Mouse (Mus musculus) MN1 (cell line): ENCODE measurements around the gene Ino80b.

Experiments
- DNase-seq: peaks from one replicate; pipeline ENCODE4 v3.0.0-alpha.2; 2016; ENCODE audit warnings: low spot score

Gene Ino80b

DNA sequence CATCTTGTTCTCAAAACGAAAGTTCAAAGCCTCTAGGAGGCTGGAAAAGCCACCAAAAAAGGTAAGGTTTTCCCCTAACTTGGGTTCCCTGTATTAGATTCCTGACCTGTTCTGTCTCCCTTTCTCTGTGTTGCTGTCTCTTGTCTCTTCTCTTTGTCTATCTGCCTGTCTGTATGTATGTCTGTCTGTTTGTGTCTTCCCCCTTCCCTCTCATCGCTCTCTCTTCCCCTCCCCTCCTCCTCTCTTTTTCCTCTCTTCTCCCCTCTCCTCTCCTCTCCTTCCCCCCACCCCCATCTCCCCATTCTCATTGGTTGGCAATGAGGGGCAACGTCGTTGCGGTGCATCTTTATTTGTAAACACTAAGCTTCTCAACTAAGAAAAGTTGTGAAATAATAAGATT lies at the start of gene Ino80b:
Ino80b (minus strand) TSS at position 101 of the 400 bp plus-strand sequence.
- DNase-seq = no peak

GRCm38 (mm10) chr6:83172240-83172920 lies 47.1 kb upstream of the Ino80b start:
- no peak for DNase-seq

DNA sequence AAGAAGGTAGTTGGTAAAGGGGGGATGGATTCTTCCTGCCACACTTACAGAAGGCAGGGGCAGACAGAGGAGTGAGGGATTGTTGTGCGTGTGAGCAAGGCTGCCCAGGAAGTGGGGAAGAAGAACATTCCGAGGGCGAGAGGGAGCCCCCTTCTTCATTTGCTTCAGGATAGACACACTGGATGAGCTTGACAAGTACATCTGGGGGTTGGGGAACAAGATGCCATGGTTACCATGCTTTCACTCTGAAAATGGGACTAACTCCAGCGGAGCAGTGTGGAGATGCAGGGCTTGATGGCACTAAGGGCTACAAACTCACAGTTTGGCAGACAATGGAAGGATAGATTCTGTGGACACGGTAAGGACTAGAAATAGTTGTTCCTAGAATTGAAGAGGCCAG lies 45.8 kb upstream of the Ino80b start:
- no peak for DNase-seq

GRCm38 (mm10) chr6:83169872-83170271 lies 44.6 kb upstream of the Ino80b start:
- no peak for DNase-seq

GRCm38 (mm10) chr6:83166243-83166630 lies 41.0 kb upstream of the Ino80b start:
- peak; percentile 60 for DNase-seq

DNA sequence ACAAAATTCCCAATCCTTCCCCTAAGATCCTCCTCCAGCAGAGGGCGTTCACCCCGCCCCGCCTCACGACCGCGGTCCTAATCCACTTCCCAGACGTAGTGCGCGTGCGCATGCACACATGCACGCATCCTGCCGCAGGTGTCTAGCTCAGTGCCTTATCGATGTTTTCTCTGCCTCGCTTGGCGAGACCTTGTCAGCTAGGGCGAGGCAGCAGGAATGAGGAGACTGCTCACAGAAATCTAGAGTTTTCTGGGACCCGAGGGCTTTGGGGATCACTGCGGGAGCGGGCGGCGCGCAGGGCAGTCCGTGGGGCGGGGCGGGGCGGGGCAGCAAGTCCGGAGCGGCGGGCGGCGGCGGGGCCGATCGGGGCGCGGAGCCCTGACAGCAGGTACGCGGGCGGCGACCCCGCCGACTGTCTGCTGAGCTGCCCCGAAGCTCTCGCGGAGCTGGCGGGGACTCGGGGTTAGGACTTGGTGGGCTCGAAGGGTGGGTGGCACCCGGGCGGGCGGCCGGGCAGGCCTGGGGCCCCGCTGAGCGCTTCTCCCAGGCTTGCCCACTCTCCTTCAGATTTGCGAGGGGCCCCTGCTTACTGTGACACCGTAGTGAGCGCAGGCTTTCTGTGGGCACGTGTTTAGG lies 40.5 kb upstream of the Ino80b start, which contains the start of gene Dctn1:
Dctn1 (plus strand) TSS at position 314 of the 636 bp plus-strand sequence.
- DNase-seq = peak; percentile 94

GRCm38 (mm10) chr6:83165026-83165606 lies 39.9 kb upstream of the Ino80b start:
- no peak for DNase-seq

- peak; percentile 74 for DNase-seq
Measured at GRCm38 (mm10) chr6:83162701-83163100, 37.5 kb upstream of the Ino80b start.

DNA sequence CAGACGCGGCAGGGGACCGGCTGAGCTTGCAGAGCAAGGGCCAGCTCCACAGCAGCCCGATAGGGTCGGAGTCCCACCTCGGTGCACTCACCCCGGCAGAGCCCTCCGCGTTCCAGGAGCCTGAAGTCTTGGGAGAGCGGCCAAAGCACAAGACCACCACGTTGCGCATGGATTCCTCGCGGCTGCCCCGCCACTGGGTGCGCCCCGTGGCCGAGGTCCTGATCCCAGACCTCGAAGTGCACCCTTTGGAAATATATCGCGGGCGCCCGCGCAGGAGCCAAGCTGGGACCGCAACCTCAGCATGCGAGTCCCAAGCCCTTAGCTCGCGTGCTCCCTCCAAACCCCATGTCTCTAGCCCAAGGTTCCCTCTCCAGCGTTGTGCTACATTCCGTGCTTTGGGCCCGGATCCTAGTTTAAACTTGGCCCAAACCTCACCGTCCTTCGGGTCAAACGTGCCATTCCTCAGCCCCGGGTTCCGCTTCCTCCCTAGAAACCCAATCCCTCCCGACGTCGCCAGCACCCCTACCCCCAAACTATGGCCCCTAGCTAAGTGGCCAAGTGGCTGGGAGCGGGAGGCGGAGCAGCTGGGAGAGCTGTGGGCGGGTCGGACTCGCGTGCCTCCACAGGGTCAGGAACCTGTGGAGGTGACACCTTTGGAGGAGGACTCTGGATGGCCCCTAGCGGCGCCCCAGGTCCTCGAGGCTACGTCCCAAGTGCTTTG lies 36.9 kb upstream of the Ino80b start:
- DNase-seq = no peak

GRCm38 (mm10) chr6:83161442-83161841 lies 36.2 kb upstream of the Ino80b start:
- DNase-seq = no peak

DNA sequence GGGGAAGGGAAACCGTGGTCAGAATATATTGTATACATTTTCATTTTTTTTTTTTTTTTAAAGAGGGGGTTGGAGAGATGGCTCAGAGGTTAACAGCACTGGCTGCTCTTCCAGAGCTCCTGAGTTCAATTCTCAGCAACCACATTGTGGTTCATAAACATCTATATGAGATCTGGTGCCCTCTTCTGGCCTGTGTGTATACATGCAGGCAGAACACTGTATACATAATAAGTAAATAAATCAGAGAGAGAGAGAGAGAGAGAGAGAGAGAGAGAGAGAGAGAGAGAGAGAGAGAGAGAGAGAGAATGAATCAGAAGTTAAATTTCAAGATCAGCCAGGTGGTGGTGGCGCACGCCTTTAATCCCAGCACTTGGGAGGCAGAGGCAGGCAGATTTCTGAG lies 34.2 kb upstream of the Ino80b start:
- peak; percentile 83 for DNase-seq

GRCm38 (mm10) chr6:83156259-83156684 lies 31.0 kb upstream of the Ino80b start, which contains the start of the genes Wdr54 and 1700003E16Rik:
Gene Wdr54 (minus strand): TSS chr6:83156397.
Gene 1700003E16Rik (plus strand): TSS chr6:83156404.
- DNase-seq = peak; percentile 86

- DNase-seq = peak; percentile 57
Measured at GRCm38 (mm10) chr6:83155552-83156238, 30.5 kb upstream of the Ino80b start.

DNA sequence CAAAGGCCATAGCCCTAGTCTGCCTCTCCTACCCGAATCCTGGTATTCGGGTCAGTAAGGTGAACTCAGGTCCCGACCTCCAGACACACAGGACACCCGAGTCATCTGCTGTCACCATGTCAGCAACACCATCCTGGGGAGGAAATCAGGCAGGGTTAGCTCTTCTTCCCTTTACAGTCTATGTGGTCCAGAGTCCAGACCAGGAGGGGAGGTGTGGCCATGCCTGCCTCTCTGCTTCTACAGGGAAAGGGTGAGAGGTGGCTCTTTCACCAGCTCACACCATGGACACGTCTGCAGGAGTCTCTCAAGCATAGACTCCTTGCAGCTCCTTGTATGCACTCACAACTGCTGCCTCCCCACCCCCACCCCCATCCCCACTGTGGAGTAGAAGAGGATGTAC lies 28.3 kb upstream of the Ino80b start:
- no peak for DNase-seq

DNA sequence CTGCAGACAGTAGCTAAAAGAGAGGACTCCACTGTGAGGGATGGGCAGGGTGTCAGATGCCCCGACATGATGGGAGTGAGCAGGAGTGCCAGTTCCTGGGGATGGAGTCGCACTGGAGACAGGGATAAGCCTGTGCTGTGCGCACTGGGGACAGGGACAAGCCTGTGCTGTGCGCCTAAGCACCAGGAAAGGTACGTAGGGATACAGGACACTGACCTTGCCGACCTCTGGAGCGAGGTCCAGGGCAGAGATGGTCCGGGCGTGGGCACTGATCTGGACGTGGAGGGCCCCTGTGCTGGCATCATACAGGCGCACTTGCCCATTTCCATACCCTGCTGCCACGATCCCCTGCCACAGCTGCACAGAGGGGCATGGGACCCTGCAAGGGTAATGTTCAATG lies 27.8 kb upstream of the Ino80b start:
- no peak for DNase-seq

- DNase-seq = no peak
Measured at GRCm38 (mm10) chr6:83151721-83152120, 26.5 kb upstream of the Ino80b start.

DNA sequence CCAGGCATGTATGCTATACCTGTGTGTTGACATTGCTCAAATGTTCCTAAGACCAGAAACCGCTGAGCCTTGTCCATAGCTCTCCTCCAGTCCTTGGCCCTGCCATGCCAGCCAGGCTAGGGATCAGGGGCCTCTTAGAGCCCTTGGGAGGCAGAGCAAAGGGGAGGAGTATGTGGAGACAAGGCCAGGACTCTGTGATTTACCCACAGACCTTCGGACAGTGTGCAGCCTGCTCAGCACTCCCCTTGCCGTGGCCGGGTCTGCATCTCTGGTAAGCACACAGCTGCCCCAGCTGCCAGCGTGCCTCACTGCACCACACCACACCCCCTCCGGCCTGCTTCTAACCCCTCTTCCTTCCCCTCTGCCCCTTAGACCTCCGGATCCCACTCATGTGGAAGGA lies 22.0 kb upstream of the Ino80b start:
- DNase-seq = no peak

GRCm38 (mm10) chr6:83145805-83146204 lies 20.6 kb upstream of the Ino80b start:
- no peak for DNase-seq

DNA sequence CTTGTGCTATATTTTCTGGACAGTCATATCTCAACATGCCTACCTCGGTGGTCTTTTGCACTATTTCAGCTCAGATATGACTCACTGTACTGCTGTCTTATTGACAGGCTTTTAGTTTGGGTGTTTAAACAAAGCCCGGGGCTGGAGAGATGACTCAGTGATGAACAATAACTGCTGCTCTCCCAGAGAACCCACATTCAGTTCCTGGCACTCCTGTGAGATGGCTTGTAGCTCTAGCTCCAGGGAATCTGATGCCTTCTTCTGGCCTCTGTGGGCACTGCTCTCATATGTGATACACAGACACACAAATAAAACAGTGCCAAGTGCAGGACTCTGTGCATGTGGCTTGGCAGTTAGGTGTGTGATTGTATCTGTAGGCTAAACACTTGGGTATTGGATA lies 20.0 kb upstream of the Ino80b start:
- peak; percentile 32 for DNase-seq

DNA sequence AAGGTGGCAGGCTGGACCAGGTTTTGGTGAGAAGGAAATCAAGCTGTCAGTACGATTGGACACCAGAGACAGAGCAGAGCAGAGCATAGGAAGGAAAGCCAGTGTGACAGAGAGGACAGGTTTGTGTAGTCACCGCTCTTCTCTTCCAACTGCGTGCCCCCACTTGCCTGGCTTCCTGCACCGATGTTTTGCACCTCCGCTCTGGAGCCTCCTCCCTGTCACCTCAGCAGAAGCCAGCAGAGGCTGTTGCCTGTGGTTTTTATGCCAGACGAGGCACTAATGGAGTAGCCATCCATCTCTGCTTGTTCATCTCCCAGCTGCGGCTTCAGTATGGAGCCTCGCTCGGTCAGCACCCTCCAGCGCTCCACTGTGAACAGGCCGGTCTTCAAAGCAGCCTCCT lies 17.7 kb upstream of the Ino80b start:
- DNase-seq = peak; percentile 36

DNA sequence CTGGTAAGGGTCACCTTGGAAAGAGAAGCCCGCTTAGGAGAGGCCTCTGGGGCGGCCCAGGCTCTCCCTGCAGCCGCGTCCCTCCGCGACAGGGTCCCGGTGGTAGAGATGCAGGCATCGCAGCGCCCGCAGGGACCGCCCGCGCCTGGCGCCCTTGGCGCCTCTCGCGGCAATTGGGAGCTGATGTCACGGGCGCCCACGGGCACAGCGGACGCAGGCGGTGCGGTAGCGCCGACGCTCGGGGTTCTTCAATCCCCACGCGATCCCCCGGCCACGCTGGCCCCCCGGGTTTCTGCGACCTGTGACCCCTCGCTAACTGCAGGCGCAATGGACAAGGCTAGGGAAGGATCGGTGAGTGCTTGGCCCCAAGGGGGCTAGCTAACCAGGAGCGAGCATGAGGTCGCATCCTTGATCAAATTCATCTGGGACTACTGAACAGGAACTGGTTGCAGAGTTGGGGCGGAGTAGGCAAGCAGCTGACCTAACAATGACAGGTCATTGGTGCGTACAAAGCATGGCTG lies 17.0 kb upstream of the Ino80b start:
- DNase-seq = peak; percentile 87

DNA sequence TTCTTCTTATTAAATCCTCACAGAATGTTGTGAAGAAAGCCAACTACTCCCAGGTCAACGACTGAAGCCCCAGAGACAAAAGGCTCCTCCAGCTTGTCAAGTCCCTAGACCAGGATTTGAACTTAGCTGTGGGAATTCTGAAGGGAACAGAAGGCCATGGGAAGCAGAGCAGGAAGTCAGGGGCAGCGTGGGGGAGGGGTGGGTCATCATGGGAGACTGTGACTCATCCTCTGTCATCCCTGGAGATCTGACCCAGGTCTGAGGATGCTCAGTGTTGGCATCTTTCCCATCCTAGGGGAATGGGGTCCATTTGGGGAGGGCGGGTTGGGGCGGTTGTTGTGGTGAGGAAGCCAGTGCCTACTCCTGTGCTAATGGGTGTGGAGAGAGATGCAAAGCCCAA lies 16.4 kb upstream of the Ino80b start:
- DNase-seq = peak; percentile 83
